Mouse (Mus musculus) bone marrow, adult 2 months (tissue): ENCODE data around the gene Dclre1c. TPM values are rescaled to one million over a fixed set of nuclear protein-coding genes. Genes with fewer than 3 reads are reported as not detected.

Source experiments
- H3K27ac ChIP-seq: fragments of 200-500 bp; 2 replicates; pipeline ENCODE4 v1.5.1; 2012; ENCODE audit warnings: low read depth, mild to moderate bottlenecking, control low read depth, inconsistent platforms, low read length; ENCODE audit not compliant: control insufficient read depth, poor library complexity, insufficient read depth
- H3K4me1 ChIP-seq: fragments of 200-500 bp; 2 replicates; pipeline ENCODE4 v1.6.1; 2011; ENCODE audit warnings: low read length; ENCODE audit not compliant: control insufficient read depth, insufficient read depth
- H3K4me3 ChIP-seq: fragments of 200-500 bp; replicated peaks from 2 replicates; pipeline ENCODE3; 2011; ENCODE audit warnings: mild to moderate bottlenecking, low read depth, low read length, control low read depth; ENCODE audit not compliant: control insufficient read depth
- CTCF ChIP-seq: fragments of 200-500 bp; IDR thresholded peaks from 2 replicates; pipeline ENCODE4 v1.5.1; 2011; ENCODE audit warnings: low read length, control low read depth; ENCODE audit not compliant: control insufficient read depth, insufficient read depth
- POLR2A ChIP-seq: fragments of 200-500 bp; IDR thresholded peaks from 2 replicates; pipeline ENCODE4 v1.6.1; 2011; ENCODE audit warnings: low read depth, mild to moderate bottlenecking, control low read depth, low read length, borderline replicate concordance; ENCODE audit not compliant: control insufficient read depth
- WGBS: fragments of 180-500 bp; shearing (Covaris S2); methylation state at CpG from one replicate; pipeline ENCODE4 v1.1.7; 2018; 5-methylcytosine and 5-hydroxymethylcytosine counted together
- polyA plus RNA-seq: library from polyadenylated mRNA; stranded (reverse); fragments of >200 nt; gene quantifications from 2 replicates; pipeline ENCODE4 v1.2.4, GENCODE M21; 2011; ENCODE audit warnings: low replicate concordance; ENCODE audit not compliant: missing spikeins, insufficient read depth, insufficient read length

Gene Dclre1c
- polyA plus RNA-seq, 1 experiment = 8.6 TPM

DNA sequence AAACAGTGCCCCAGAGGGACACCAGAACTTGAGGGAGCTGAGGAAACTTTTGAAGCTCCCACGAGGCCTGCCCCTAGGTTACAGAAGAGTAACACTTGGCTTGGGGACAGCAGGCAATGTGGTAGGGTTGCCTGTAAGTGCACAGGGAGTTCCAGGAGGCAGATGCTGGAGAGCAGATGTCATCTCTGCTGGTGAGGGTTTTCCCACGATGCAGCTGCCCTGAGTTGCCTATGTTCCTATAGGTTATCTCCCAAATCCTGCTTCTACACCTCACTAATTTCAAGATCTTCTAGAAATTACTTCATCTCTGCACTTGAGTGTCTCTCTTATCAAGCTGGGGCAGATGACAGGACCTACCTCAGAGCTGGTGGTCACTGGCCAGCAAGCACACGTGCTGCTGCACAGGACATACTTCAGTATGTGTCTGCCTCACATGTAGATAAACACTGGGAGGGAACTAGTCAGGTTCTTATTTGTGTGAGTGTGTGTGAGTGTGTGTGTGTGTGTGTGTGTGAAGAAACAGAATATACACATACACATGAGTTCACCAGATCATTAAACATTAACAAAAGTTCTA, 70.0 kb downstream of the Dclre1c start:
- Histone ChIP-seq H3K4me3 (no peak overlapping the region), H3K27ac (no peak overlapping the region), H3K4me1 (no peaks in the 10 kb centered on the region)
- WGBS = 56% methylated on average over 3 of the region's 3 CpGs
- TF ChIP-seq CTCF = no peak
- no peak for TF ChIP-seq POLR2A

DNA sequence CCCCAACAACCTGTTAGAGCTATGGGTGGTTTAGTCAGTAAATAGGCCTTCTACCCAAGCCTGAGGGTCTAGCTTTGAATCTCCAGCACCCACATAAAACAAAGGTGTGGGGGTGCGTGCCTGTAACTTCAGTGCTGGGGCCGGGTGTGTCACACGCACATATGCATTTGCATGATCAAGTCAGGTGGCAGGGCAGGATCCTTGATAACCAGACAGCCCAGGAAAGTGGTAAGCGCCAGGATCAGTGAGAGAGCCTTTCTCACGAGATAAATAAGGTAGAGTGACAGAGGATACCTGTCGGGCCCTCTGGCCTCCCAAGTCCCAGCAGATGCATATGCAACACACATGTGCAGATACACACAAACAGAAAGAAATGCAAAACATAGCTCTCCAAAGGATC, 75.6 kb downstream of the Dclre1c start:
- H3K4me3 ChIP-seq = no peak overlapping the region
- TF ChIP-seq POLR2A (no peak), CTCF (no peak)
- H3K4me1 ChIP-seq = peaks cover 1% of the 10 kb centered on the region; the same call in 1 of the 2 replicates
- 77% methylated on average over 6 of the region's 6 CpGs for WGBS
- no peak overlapping the region for H3K27ac ChIP-seq

DNA sequence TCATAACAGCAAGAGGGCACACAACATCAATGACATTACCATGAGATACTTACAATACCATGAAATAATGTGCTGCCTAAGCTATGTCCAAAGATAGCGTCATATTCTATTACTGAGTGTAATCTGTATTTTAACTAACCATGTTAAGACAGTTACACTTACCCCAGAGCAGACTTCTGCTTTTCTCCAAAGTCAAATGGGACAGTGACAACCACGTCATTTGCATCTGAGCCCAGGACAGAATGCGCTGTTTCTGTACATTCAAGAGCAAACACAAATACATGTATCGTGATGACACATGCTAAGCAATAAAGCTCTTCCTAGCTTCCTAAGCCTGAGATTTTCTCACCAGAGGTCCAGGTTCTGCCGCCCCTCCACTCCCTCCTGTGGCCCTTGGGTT, 77.0 kb downstream of the Dclre1c start:
- TF ChIP-seq CTCF (no peak), POLR2A (no peak)
- H3K4me3 ChIP-seq = no peak overlapping the region
- peaks cover 1% of the 10 kb centered on the region; the same call in 1 of the 2 replicates for H3K4me1 ChIP-seq
- no peak overlapping the region for H3K27ac ChIP-seq
- whole genome bisulfite sequencing = 70% methylated on average over 5 of the region's 5 CpGs

DNA sequence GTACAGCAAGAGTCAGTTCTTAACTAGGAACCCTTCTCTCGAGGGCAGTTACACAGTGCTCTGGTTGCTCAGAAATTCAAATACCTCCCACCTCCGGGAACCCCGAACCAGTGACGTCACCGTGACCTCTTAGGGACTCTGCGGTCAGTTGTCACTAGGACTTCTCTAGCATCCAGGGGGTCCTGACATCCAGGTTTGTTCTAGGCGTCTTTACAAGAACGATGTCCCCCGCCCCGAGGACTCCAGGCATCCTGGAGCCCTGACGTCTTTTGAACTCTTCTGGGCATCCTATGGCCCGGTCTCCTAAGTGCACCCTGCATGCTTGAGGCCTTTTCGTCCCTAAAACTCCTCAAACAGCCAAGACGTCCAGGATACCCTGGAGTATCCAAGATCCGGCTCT, 88.1 kb downstream of the Dclre1c start:
- peak overlapping the region; percentile 90 for H3K27ac ChIP-seq
- TF ChIP-seq CTCF (no peak), POLR2A (no peak)
- H3K4me1 ChIP-seq = no peaks in the 10 kb centered on the region; the same call in 1 of the 2 replicates
- peak overlapping the region; percentile 88 for H3K4me3 ChIP-seq
- under 1% methylated on average over 15 of the region's 15 CpGs for WGBS

DNA sequence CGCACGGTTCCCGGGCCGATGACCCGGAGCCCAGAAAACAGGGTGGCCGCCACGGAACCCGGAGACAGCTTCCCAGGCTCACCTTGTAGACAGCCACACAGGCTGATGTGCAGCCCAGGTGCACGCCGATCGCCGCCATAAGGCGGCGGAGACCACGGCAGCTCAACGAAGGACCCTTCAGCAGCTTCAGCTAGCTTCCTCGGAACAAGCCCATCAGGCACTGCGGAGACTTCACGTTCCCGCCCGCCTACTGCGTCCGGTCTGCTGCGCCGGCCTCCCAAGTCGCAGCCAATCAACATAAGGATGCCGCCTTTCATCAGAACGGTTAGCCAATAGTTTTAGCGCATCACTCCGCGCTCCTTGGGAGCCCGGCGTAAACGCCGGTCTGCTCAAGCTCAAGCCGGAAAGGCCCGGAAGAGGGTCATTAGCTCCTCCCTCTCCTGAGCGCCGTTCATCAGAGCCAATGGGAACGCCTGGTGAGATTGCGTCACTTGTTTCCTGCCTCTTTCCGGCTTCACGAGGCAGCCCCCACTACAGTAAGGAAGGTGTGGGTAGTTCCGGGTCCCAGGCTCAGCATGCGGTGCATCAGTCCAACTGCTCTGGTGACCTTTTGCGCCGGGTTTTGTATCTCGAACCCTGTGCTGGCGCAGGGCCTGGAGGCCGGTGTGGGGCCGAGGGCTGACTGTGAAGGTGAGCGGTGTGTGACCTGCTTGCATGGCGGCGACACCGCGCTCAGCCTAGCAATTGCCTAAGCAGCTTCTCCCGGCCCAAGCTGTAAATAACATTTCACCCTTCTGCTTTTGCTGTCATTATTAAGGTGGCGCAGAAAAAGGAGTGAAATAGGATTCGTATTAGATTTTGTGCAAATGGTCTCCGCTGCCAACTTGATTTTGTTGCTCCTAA, 88.9 kb downstream of the Dclre1c start, which contains the start of the genes Gm45902, Hspa14 and Cdnf:
Gene Gm45902, minus strand, starts transcription at position 239 of the 903 bp plus-strand sequence.
Gene Hspa14, minus strand, starts transcription at position 263 of the 903 bp plus-strand sequence.
Gene Cdnf, plus strand, starts transcription at position 479 of the 903 bp plus-strand sequence.
- H3K27ac ChIP-seq = peak within 1 kb of the TSS; percentile 90
- WGBS = under 1% methylated on average over 60 of the region's 60 CpGs
- H3K4me1 ChIP-seq = no peaks in the 10 kb centered on the region; the same call in 1 of the 2 replicates
- TF ChIP-seq POLR2A = peak; percentile 90
- peak; percentile 5; the same call in 1 of the 2 replicates for TF ChIP-seq CTCF
- peak within 1 kb of the TSS; percentile 93 for H3K4me3 ChIP-seq

Other genes starting within 250 kb of the Dclre1c start
- gene Nmt2, start 139.9 kb upstream of the Dclre1c start, polyA plus RNA-seq = 7.9 and 15.2 TPM in 2 replicates
- gene Rpp38, start 91.5 kb upstream of the Dclre1c start, polyA plus RNA-seq = 3.1 and 8.3 TPM in 2 replicates
- gene Acbd7, start 88.0 kb upstream of the Dclre1c start, polyA plus RNA-seq = not detected in 2 replicates
- not detected in 2 replicates for gene Olah, start 26.9 kb upstream of the Dclre1c start, polyA plus RNA-seq
- gene Meig1, start 1.5 kb upstream of the Dclre1c start, polyA plus RNA-seq = not detected in 2 replicates
- 3.4 and 4.4 TPM in 2 replicates for gene Suv39h2, start 50.9 kb downstream of the Dclre1c start, polyA plus RNA-seq
- gene Gm45902, start 88.7 kb downstream of the Dclre1c start, polyA plus RNA-seq = 2.3 and 5.4 TPM in 2 replicates
- 37.4 and 38.7 TPM in 2 replicates for gene Hspa14, start 88.7 kb downstream of the Dclre1c start, polyA plus RNA-seq
- not detected in 2 replicates for gene Cdnf, start 88.9 kb downstream of the Dclre1c start, polyA plus RNA-seq
- 61.6 and 71.1 TPM in 2 replicates for gene Fam107b, start 146.4 kb downstream of the Dclre1c start, polyA plus RNA-seq